Mouse (Mus musculus) hindbrain, embryonic 11.5 days (tissue): ENCODE measurements around the gene Arhgap23. TPM values are rescaled to one million over a fixed set of nuclear protein-coding genes. Genes with fewer than 3 reads are reported as not detected.
A peak's percentile ranks its signal among the peaks of the same experiment; 100 is the strongest.

Experiments used
- ATAC-seq: fragments of 200-750 bp; cut with Nextera tagmentation; 2 replicates; pipeline ENCODE4 v1.8.0; 2017; ENCODE audit warnings: mild to moderate bottlenecking, moderate TSS enrichment, moderate library complexity; ENCODE audit not compliant: low FRiP score
- DNase-seq: peaks from one replicate; pipeline ENCODE4 v3.0.0-alpha.2; 2015; ENCODE audit warnings: low spot score
- H3K27ac ChIP-seq: fragments of 300-500 bp; sonication (generic); 2 replicates; pipeline ENCODE4 v1.5.1; 2014; ENCODE audit warnings: mild to moderate bottlenecking, low read depth, low read length
- H3K27me3 ChIP-seq: fragments of 300-500 bp; sonication (generic); 2 replicates; pipeline ENCODE4 v1.6.1; 2014; ENCODE audit warnings: mild to moderate bottlenecking, low read length, moderate library complexity, mixed read lengths; ENCODE audit not compliant: control insufficient read depth, insufficient read depth
- H3K36me3 ChIP-seq: fragments of 300-500 bp; sonication (generic); 2 replicates; pipeline ENCODE4 v1.6.1; 2014; ENCODE audit warnings: mild to moderate bottlenecking, low read length, moderate library complexity, mixed read lengths; ENCODE audit not compliant: control insufficient read depth, insufficient read depth
- H3K4me1 ChIP-seq: fragments of 300-500 bp; sonication (generic); replicated peaks from 2 replicates; pipeline ENCODE4 v1.6.1; 2014; ENCODE audit warnings: low read length, mixed read lengths; ENCODE audit not compliant: control insufficient read depth, insufficient read depth
- H3K4me2 ChIP-seq: fragments of 300-500 bp; sonication (generic); replicated peaks from 2 replicates; pipeline ENCODE4 v1.6.1; 2014; ENCODE audit warnings: mild to moderate bottlenecking, low read depth, low read length
- H3K4me3 ChIP-seq: fragments of 300-500 bp; sonication (generic); 2 replicates; pipeline ENCODE4 v1.5.1; 2014; ENCODE audit warnings: low read depth, low read length
- H3K9ac ChIP-seq: fragments of 300-500 bp; sonication (generic); 2 replicates; pipeline ENCODE4 v1.6.1; 2014; ENCODE audit warnings: low read depth, low read length
- H3K9me3 ChIP-seq: fragments of 300-500 bp; sonication (generic); 2 replicates; pipeline ENCODE4 v1.6.1; 2016; ENCODE audit warnings: low read length; ENCODE audit not compliant: control insufficient read depth
- WGBS: fragments of 180-500 bp; shearing (Covaris S2); extraction: QIAGEN DNeasy Blood & Tissue Kit; methylation state at CpG from one replicate; pipeline ENCODE4 v1.1.7; 2014; 5-methylcytosine and 5-hydroxymethylcytosine counted together
- polyA plus RNA-seq: library from polyadenylated mRNA; unstranded; fragments of >200 nt; fragmentation: Nextera tagmentation; extraction: Ambion mirVana; gene quantifications from 2 replicates; pipeline ENCODE4 v1.2.1, GENCODE M21; 2014

Gene Arhgap23
- polyA plus RNA-seq, 1 experiment from 2014 or later: 3.5 TPM

- Histone ChIP-seq H3K4me1 (peaks cover 9% of the 10 kb centered on the region; the same call in 1 of the 2 replicates), H3K9ac (no peak overlapping the region), H3K4me3 (no peak overlapping the region), H3K9me3 (no peaks in the 10 kb centered on the region), H3K4me2 (no peak overlapping the region), H3K27ac (no peak overlapping the region), H3K27me3 (no peaks in the 10 kb centered on the region), H3K36me3 (no peaks in the 10 kb centered on the region)
- ATAC-seq (no peak), DNase-seq (no peak)
- WGBS: 59% methylated on average over 5 of the region's 5 CpGs
Observed at GRCm38 (mm10) chr11:97424092-97424692, 8.9 kb downstream of the Arhgap23 start.

GRCm38 (mm10) chr11:97424802-97425201 lies 9.5 kb downstream of the Arhgap23 start:
- Histone ChIP-seq H3K4me1 (peaks cover 9% of the 10 kb centered on the region; the same call in 1 of the 2 replicates), H3K4me2 (no peak overlapping the region), H3K27ac (no peak overlapping the region), H3K9ac (no peak overlapping the region), H3K36me3 (no peaks in the 10 kb centered on the region), H3K9me3 (no peaks in the 10 kb centered on the region), H3K27me3 (no peaks in the 10 kb centered on the region), H3K4me3 (no peak overlapping the region)
- WGBS: 66% methylated on average over 3 of the region's 3 CpGs
- ATAC-seq (no peak), DNase-seq (no peak)

- peak overlapping the region; percentile 12; the same call in 1 of the 2 replicates for H3K27ac ChIP-seq
- H3K4me1 ChIP-seq: 0 out of 2 replicates have a peak, but pooled peaks cover 6% of the 10 kb centered on the region
- peak overlapping the region; percentile 12 for H3K4me3 ChIP-seq
- under 1% methylated on average over 32 of the region's 32 CpGs for WGBS
- peak overlapping the region; percentile 56 for H3K4me2 ChIP-seq
- peak overlapping the region; percentile 29; the same call in 1 of the 2 replicates for H3K9ac ChIP-seq
- ATAC-seq (peak; percentile 88), DNase-seq (peak; percentile 81)
- H3K9me3 ChIP-seq: no peaks in the 10 kb centered on the region
- no peaks in the 10 kb centered on the region for H3K36me3 ChIP-seq
- H3K27me3 ChIP-seq: no peaks in the 10 kb centered on the region
Observed at GRCm38 (mm10) chr11:97427794-97428725, 12.7 kb downstream of the Arhgap23 start.

- Histone ChIP-seq H3K27me3 (no peaks in the 10 kb centered on the region), H3K4me2 (peak overlapping the region; percentile 56), H3K9me3 (no peaks in the 10 kb centered on the region), H3K27ac (0 out of 2 replicates have a peak overlapping the region, but pooled peaks have one; percentile 2), H3K4me1 (0 out of 2 replicates have a peak, but pooled peaks cover 6% of the 10 kb centered on the region), H3K4me3 (peak overlapping the region; percentile 12), H3K9ac (peak overlapping the region; percentile 29; the same call in 1 of the 2 replicates), H3K36me3 (no peaks in the 10 kb centered on the region)
- DNase-seq (no peak), ATAC-seq (no peak)
- WGBS: 54% methylated on average over 4 of the region's 4 CpGs
Observed at GRCm38 (mm10) chr11:97428726-97429077, 13.4 kb downstream of the Arhgap23 start.

- Histone ChIP-seq H3K4me3 (no peak overlapping the region), H3K4me1 (peaks cover 6% of the 10 kb centered on the region; the same call in 1 of the 2 replicates), H3K36me3 (no peaks in the 10 kb centered on the region), H3K4me2 (no peak overlapping the region), H3K9me3 (no peaks in the 10 kb centered on the region), H3K27me3 (no peaks in the 10 kb centered on the region), H3K27ac (no peak overlapping the region), H3K9ac (no peak overlapping the region)
- WGBS: 84% methylated on average over 8 of the region's 8 CpGs
- ATAC-seq (no peak), DNase-seq (no peak)
Observed at GRCm38 (mm10) chr11:97429615-97430014, 14.3 kb downstream of the Arhgap23 start.

- Histone ChIP-seq H3K36me3 (no peaks in the 10 kb centered on the region), H3K9me3 (no peaks in the 10 kb centered on the region), H3K4me3 (no peak overlapping the region), H3K9ac (no peak overlapping the region), H3K27me3 (no peaks in the 10 kb centered on the region), H3K27ac (no peak overlapping the region), H3K4me1 (peaks cover 9% of the 10 kb centered on the region), H3K4me2 (no peak overlapping the region)
- peak; percentile 71 for DNase-seq
- ATAC-seq: no peak
- WGBS: 13% methylated on average over 3 of the region's 3 CpGs
Observed at GRCm38 (mm10) chr11:97432015-97432414, 16.7 kb downstream of the Arhgap23 start.

- no peaks in the 10 kb centered on the region for H3K27me3 ChIP-seq
- no peak for ATAC-seq
Observed at GRCm38 (mm10) chr11:97432983-97433539, 17.7 kb downstream of the Arhgap23 start.

GRCm38 (mm10) chr11:97434121-97434520 lies 18.8 kb downstream of the Arhgap23 start:
- no peak for ATAC-seq
- no peak overlapping the region for H3K4me2 ChIP-seq
- peaks cover 6% of the 10 kb centered on the region for H3K27me3 ChIP-seq
- 81% methylated on average over 8 of the region's 8 CpGs for WGBS
- H3K4me1 ChIP-seq: peaks cover 6% of the 10 kb centered on the region
- no peaks in the 10 kb centered on the region for H3K9me3 ChIP-seq
- no peak overlapping the region for H3K9ac ChIP-seq
- H3K27ac ChIP-seq: no peak overlapping the region
- no peak for DNase-seq
- H3K4me3 ChIP-seq: no peak overlapping the region
- H3K36me3 ChIP-seq: no peaks in the 10 kb centered on the region

More at GRCm38 (mm10) chr11:97432983-97433539, 17.7 kb downstream of the Arhgap23 start:
- Histone ChIP-seq H3K4me2 (no peak overlapping the region), H3K4me1 (peaks cover 10% of the 10 kb centered on the region), H3K9ac (no peak overlapping the region), H3K27ac (no peak overlapping the region), H3K9me3 (no peaks in the 10 kb centered on the region), H3K4me3 (no peak overlapping the region), H3K36me3 (no peaks in the 10 kb centered on the region)
- WGBS: 89% methylated on average over 8 of the region's 8 CpGs
- no peak for DNase-seq
